Mouse (Mus musculus) regulatory T cell (primary cell): Measurements from ENCODE around the gene Efna2.

ENCODE experiments used
- in situ Hi-C: fragments of 300-600 bp; cut with MboI, MseI; formaldehyde crosslinking; loops from one replicate; pipeline ENCODE4 v1.15.1; 2025; ENCODE audit warnings: high pct_unique_total_duplicates

The Efna2 gene

GRCm38 (mm10) chr10:80167460-80168037 is 11.7 kb upstream of the Efna2 start:
- in situ Hi-C loops, result no loop called here

- in situ Hi-C loops, result no loop called here
These were observed 11.1 kb upstream of the Efna2 start for GRCm38 (mm10) chr10:80168038-80168661.

GRCm38 (mm10) chr10:80169070-80169469 is 10.2 kb upstream of the Efna2 start:
- in situ Hi-C loops, result no loop called here

- in situ Hi-C loops, result no loop called here
These were observed 9.6 kb upstream of the Efna2 start for GRCm38 (mm10) chr10:80169651-80170050.

GRCm38 (mm10) chr10:80170052-80170451 is 9.2 kb upstream of the Efna2 start:
- in situ Hi-C loops, result no loop called here

- in situ Hi-C loops, result no loop called here
These were observed 8.7 kb upstream of the Efna2 start for GRCm38 (mm10) chr10:80170601-80171021.

- in situ Hi-C loops, result no loop called here
These were observed 8.0 kb upstream of the Efna2 start for GRCm38 (mm10) chr10:80171252-80171651.

GRCm38 (mm10) chr10:80171760-80172526 is 7.3 kb upstream of the Efna2 start:
- in situ Hi-C loops, result no loop called here

- in situ Hi-C loops, result no loop called here
These were observed 6.6 kb upstream of the Efna2 start, which contains the start of gene 1600002K03Rik for GRCm38 (mm10) chr10:80172527-80173292. Gene 1600002K03Rik, plus strand, starts transcription at chr10:80172944.

GRCm38 (mm10) chr10:80173358-80173757 is 5.9 kb upstream of the Efna2 start:
- in situ Hi-C loops, result no loop called here

- in situ Hi-C loops, result no loop called here
These were observed 5.2 kb upstream of the Efna2 start for GRCm38 (mm10) chr10:80173955-80174640.

- in situ Hi-C loops, result loop anchor here (5.0 kb wide), 1 partner anchor 73 kb away; the partner anchor contains the start of gene Ndufs7
These were observed 4.6 kb upstream of the Efna2 start for GRCm38 (mm10) chr10:80174705-80175104.

GRCm38 (mm10) chr10:80175536-80176269 is 3.6 kb upstream of the Efna2 start:
- in situ Hi-C loops, result loop anchor here (5.0 kb wide), 1 partner anchor 72 kb away; the partner anchor contains the start of gene Ndufs7

- in situ Hi-C loops, result loop anchor here (5.0 kb wide), 1 partner anchor 71 kb away; the partner anchor contains the start of gene Ndufs7
These were observed 2.9 kb upstream of the Efna2 start for GRCm38 (mm10) chr10:80176270-80176834.

GRCm38 (mm10) chr10:80177441-80178279 is 1.6 kb upstream of the Efna2 start:
- in situ Hi-C loops, result loop anchor here (5.0 kb wide), 1 partner anchor 70 kb away; the partner anchor contains the start of gene Ndufs7

- in situ Hi-C loops, result no loop called here
These were observed 1.0 kb downstream of the Efna2 start for GRCm38 (mm10) chr10:80180288-80180687.

- in situ Hi-C loops, result no loop called here
These were observed 1.5 kb downstream of the Efna2 start for GRCm38 (mm10) chr10:80180823-80181222.

- in situ Hi-C loops, result no loop called here
These were observed 3.3 kb downstream of the Efna2 start for GRCm38 (mm10) chr10:80182547-80182946.

- in situ Hi-C loops, result no loop called here
These were observed 7.4 kb downstream of the Efna2 start for GRCm38 (mm10) chr10:80186649-80187048.
